Mouse (Mus musculus) testis, adult 2 months (tissue): Measurements from ENCODE around the gene Fam131c.

Experiments used
- CTCF ChIP-seq: fragments of 200-500 bp; IDR thresholded peaks from 2 replicates; pipeline ENCODE4 v1.5.1; 2012; ENCODE audit warnings: low read depth, mild to moderate bottlenecking, inconsistent platforms, low read length, moderate library complexity; ENCODE audit not compliant: control insufficient read depth, insufficient read depth, insufficient replicate concordance
- POLR2A ChIP-seq: fragments of 200-500 bp; IDR thresholded peaks from 2 replicates; pipeline ENCODE4 v1.6.1; 2012; ENCODE audit warnings: low read depth, mild to moderate bottlenecking, inconsistent platforms, low read length, moderate library complexity; ENCODE audit not compliant: control insufficient read depth

DNA sequence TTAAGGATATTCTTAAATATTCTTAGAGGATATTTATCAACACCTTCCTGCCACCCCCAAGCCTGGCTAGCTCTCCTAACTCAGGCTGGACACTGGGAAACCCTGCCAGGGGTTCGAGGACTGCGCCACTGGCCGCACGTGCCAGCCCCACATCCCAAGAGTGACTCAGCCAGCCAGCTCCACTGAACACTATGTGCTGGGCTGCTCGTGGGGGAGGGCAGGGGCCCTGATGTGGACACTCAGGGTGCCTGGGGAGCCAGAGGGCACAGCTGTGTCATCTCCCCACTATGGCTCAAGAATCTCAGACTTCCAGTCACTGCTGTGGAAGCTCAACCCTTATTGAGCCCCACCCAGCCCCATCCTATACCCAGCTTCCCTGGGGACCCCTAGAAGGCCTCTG, 55.3 kb downstream of the Fam131c start:
- TF ChIP-seq POLR2A: no peak
- no peak for TF ChIP-seq CTCF
